Mouse (Mus musculus) heart, postnatal 36 days (tissue): ENCODE data around the gene Slc12a8. TPM values are rescaled to one million over a fixed set of nuclear protein-coding genes. Genes with fewer than 3 reads are reported as not detected.

Experiments
- DNase-seq, 2 experiments: peaks; one replicate each; pipeline ENCODE4 v3.0.0; 2021 to 2022
- intact Hi-C: fragments of 180-260 bp; cut with DNase I; formaldehyde crosslinking; loops from one replicate; pipeline ENCODE4 v1.15.1; 2025
- total RNA-seq, 2 experiments: library from RNA; stranded (reverse); gene quantifications; 2 replicates each; pipeline ENCODE4 v1.2.3; 2021

Slc12a8 gene
- total RNA-seq, 2 experiments from 2014 or later: 0.43 to 0.44 TPM

DNA sequence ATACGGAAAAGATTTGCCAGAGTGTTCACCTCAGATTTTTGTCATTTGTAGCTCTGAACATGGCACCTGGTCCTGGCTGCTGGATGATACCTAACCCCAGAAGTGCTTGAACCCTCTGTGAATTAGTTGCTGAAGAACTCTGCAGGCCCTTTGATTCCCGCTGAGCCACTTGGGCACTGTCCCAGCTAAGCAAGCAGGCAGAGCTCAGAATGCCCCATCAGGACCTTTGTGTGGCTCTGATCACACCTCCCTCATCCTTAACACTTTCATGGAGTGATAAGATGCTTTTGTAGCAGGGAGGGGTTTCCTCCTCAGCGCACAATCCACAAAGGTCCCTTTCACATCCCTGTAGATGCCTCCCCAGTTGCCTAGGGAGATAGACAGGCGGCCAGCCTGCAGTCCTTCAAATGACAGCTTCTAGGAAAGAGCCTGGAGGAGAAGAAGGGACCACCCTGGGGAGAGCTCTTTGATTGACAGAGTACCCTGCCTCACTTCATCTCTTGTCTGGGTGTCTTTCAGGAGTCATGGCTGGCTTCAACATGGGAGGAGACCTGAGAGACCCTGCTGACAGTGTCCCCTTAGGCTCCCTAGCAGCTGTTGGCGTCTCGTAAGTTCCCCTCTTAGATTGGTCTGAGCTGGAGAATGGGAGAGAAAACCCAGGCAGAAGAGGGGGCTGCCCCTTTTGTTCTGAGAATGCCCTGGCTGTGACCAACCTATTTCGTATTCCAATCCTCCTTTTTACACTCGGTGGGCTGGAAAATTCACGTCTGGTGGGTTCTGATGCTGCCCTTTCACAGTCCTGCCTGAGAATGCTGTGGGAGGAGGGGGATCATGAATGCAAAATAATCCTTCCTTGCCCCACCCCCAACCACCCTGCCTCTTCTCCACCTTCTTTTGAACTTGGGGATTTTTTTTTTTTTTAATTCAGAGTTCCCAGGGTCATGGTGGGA lies 88.8 kb downstream of the Slc12a8 start:
- intact Hi-C loops: no loop called here
- no peak for DNase-seq

DNA sequence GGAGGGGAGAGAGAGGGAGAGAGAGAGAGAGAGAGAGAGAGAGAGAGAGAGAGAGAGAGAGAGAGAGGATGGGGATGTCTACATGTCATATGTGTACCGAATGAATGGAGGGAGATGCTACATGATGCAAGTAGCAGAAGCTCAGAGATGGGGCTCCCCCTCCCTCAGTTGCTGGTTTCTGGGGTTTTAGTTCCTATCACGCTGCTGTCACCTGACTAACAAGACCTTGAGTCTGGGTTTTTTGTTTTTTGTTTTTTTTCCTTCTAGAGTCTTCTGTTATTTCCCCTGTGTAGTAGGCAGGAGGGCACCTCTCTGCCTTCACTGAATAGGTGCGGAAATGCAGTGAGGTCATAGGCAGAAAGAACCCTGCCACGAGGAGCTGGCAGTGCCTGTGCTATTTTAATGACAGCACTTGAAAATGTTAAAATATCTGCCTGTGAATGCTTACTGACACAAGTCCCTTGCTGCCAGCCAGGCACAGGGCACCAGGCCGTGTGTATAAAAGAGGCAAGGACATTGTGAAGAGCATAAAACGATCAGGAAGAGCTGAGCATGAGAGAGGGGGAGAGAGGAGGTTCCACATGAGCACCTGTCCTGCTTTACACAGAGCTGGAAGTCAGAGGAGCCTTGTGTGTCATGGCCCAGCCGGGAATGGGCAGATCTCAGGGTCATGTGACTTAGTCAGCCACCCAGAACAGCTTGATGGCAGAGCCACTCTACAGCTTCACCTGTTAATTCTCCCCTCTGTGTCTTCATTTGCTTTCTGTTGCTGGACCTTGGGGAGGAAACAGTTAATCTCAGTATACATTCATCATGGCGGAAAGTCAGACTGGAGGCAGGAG lies 89.8 kb downstream of the Slc12a8 start:
- intact Hi-C loops: no loop called here
- peak in 1 of 2 experiments; percentile 25 for DNase-seq

DNA sequence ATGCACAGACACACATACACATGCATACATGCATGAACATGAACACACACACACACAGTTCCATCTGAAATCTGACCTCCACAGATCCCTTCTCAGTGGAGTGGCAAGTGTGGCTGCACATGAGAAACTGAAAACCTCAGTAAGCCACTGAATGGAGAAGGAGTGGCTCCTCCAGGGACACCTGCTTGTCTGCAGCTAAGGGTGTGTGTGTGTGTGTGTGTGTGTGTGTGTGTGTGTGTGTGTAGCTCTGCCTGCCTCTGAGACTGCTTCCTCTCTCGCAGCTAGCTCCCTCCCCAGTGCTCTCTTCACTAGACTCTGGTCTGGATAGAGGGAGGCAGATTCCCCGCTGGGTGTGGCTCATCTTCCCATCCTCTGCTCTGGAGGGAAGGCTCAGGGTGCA lies 92.4 kb downstream of the Slc12a8 start:
- intact Hi-C loops: no loop called here
- no peak for DNase-seq

DNA sequence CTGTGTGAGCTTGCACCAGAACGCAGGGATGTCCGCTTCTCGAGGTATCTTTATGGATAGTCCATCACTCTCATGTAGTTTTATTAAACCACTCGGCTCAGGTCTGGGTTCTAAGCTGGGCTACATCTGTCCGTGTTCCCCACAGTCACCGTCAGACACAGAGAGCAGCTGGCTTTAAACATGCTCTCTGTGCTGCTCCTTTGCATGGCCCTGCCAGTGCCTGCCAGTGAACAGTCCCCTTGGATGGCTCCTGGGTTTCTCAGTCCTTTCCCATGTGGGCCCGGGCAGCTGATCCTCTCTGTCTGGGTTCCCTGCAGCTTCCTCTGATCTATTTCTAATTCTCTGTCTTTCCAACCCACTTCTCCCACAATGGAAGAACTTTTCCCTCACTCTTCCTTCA lies 93.3 kb downstream of the Slc12a8 start:
- intact Hi-C loops: no loop called here
- DNase-seq: no peak

DNA sequence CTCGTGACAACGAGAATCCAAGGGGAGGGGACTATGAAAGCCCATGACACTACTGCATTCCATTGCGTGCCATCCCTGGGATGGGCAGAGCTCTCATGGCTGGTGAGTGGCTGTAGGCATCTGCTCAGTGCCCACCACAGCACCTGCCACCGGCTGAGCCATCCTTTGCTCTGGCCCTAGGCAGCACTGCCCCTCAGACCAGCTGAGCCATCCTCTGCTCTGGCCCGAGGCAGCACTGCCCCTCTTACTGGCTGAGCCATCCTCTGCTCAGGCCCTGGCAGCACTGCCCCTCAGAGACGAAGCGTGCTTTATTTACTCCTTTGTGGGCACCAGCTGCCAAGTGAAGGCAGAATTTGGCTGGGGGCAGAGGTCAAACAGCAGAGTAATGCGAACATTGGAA lies 94.2 kb downstream of the Slc12a8 start:
- no peak for DNase-seq

DNA sequence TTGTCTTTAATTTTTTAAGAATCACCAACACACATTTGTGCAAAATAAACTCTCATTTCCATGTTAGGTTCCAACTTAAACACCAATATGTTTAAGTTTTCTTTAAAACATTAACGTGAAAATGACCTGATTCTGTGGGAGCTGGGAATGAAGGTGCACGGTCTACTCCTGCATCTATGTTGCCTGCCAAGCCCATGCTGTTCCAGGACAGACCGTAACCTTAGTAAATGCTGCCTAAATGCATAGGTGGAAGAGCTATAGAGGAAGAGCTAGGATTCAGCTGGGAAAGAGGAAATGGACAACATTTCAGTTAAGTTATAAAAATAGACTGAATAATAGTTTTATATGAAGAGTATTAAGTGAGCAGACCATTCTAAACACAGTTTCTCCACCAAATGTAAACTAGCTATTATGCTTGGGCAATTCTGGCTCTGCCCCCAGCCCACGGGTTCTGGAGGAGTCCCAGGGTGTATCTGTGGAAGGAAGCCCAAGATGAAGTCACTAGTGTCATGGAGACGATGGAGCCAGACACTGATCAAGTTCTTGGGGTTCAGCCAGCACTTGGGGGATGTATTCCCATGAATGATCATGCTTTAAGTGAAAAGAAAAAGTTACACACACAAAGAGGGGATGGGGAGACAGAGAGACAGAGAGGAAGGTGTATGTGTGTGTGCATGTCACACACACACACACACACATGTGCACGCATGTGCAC lies 95.1 kb downstream of the Slc12a8 start:
- intact Hi-C loops: no loop called here
- peak; percentile 58 to 70 for DNase-seq

More for the DNA sequence above, 94.2 kb downstream of the Slc12a8 start:
- intact Hi-C loops: no loop called here

DNA sequence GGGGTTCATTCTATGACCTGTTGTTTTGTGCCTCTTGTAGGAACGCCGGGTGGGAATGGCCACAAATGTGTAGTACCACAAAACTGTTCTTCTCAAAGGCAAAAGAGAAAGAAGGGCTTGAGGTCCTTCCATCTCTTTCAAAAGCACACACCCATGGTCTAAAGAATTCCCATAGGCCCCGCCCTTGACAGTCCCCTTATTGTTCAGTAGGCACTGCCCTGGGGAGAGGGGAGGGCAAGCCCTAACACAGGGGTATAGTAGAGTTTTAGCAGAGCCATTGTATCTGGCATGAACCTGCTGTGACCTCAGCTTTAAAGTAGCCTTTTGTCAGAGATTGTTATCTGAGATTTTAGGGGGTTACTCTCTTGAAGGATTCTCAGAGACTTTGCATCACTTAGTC lies 98.9 kb downstream of the Slc12a8 start:
- intact Hi-C loops: no loop called here
- DNase-seq: no peak

DNA sequence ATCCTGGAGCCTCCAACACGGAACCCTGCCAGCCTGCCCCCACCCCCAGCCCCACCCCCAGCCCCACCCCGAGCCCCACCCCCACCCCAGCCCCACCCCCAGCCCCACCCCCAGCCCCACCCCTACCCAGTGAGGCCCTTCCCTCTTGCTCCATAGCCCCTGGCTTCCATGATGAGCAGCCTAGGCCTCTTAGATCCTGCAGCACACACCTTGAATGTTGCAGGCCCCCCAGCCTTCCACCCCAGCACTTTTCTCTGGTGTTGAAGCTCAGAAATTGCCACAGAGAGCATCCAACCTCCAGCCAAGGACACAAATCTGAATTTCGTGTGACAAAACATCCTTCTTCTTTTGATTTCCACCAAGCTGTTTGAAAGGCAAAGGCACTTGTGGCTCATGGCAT lies 104.7 kb downstream of the Slc12a8 start:
- intact Hi-C loops: no loop called here
- no peak for DNase-seq

DNA sequence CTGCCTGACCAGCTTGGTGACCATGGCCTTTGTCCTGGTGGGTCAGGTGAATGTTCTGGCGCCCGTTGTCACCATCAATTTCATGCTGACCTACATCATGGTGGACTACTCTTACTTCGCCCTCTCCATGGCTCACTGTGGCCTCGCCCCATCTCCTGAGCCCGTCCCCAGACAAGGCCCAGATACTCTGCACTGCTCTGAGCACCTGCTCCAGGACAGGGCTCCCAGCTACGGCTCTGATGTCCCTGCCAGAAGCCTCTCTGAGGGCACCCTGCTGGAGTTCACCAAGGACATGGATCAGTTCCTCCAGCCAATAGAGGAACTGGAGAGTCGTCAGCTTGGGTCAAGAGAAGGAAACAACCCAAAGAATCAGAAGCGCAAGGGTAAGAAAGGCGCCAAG lies 107.5 kb downstream of the Slc12a8 start:
- DNase-seq: no peak
- intact Hi-C loops: no loop called here

DNA sequence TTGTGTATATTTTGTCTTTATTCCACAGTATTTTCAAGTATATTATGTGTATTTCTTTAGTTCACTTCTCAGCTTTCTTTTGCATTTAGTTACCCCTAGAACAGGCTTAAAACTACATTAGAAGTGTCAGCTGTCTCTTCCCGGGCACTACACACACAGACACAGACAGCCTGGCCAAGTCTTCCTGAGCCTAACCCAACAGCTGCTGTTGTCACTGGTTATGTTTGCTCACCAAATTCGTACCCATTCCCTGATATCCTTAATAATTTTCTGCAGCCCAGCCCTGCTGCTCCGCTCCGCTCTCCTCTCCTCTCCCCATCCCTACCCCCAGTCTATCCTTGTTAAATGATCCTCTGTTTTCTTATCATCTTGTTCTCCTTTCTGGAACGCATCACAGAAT lies 112.4 kb downstream of the Slc12a8 start:
- no peak for DNase-seq
- intact Hi-C loops: no loop called here

DNA sequence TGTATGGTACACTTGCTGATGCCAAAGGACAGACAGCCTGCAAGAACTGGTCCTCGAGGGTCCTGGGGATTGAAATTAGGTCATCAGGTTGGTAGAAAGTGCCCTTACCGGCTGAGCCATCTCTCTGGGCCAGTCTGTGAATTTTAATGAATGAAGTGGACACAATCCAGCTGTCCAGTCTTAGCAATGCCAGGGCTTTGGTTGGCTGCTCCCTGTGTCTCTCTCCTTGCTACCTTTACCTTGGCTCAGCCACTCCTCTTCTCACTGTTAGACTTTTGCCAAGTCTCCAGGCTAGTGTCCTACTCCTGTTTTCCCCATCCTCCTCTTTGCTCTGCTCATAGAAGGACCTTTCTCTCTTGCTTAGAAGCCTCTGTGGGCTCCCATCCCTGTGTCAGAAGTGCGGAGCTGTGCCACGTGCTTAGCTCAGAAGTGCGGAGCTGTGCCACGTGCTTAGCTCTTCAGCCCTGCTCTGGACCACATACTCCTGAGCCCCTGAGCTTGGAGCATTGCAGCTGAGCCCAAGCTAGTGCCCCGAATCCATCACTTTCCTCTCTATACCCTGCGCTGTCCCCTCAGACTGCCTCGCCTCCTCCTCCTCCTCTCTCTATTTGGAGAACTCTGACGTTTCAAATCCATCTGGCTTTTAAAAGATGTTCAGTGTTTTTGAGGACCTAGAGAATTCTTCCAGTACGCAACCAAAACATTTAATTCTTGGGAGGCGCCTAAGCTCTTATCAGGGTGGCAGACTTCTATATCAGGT lies 118.9 kb downstream of the Slc12a8 start:
- intact Hi-C loops: no loop called here
- DNase-seq: no peak

DNA sequence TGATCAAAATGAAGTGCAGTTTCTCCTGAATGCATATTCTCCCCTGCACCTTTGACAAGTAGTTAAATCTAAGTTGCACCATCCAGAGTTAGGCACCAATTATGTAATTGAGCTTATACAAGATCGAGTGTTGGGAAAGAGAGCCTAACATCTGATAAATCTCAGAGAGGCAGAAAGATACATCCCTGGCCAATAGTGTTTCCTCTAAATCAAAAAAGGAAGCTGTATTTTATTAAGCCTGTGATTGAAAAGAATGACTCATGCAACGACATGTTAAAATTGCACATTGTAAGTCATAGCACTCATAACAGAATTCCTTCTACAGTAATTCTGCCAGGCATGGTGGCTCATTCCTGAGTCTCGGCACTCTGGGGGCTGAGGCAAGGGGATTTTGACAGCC lies 124.7 kb downstream of the Slc12a8 start:
- intact Hi-C loops: no loop called here
- no peak for DNase-seq

DNA sequence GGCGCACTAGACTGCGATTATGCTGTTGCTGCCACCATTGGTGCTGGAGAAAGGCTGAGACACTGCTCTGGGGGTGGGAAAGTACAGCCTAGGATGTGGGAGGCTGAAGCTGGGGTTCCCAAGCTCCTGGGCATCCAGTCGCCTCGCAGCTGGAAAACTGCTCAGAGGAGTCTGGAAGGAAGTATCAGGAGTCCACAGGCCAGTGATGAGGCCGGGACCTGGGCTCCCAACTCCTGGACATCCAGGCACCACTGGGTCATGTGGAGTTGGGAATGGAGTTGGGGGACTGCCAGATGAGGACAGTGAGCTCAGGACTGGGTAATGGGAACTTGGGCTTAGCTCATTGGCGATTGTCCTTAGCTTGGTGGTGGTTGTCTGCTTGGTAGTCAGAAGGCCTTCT lies 136.0 kb downstream of the Slc12a8 start:
- no peak for DNase-seq
- intact Hi-C loops: no loop called here

DNA sequence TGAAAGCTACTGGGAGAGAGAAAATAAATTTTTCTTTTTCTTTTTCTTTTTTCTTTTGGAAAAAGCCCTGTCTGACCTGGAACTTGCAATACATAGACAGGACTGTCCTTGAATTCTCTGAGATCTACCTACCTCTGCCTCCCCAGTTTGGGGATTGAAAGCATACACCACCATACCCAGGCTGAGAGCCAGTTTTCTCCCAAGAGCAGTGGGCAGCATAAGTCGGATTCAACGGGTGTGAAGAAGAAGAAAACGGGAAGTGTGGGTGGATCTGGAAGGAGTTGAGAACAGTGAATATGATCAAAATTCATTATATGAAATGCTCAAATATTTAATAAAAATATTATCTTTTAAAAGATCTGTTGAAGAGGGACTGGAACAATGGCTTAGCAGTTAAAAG lies 138.3 kb downstream of the Slc12a8 start:
- no peak for DNase-seq
- intact Hi-C loops: no loop called here

DNA sequence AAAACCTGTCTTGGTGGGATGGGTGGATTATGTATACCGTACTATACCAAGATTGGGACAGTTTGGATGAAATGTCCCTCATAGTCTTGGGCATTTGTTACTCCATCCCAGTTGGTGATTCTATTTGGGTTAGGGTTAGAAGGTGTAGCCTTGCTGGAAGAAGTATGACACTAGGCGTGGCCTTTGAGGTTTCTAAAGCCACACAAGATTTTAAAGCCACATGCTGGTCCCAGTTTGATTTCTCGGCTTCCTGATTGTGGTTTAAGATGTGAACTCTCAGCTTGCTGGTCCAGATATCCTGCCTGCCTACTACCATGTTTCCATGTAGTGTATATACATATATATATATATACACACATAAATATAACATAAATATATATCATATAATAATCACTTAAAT lies 140.1 kb downstream of the Slc12a8 start:
- no peak for DNase-seq
- intact Hi-C loops: no loop called here

DNA sequence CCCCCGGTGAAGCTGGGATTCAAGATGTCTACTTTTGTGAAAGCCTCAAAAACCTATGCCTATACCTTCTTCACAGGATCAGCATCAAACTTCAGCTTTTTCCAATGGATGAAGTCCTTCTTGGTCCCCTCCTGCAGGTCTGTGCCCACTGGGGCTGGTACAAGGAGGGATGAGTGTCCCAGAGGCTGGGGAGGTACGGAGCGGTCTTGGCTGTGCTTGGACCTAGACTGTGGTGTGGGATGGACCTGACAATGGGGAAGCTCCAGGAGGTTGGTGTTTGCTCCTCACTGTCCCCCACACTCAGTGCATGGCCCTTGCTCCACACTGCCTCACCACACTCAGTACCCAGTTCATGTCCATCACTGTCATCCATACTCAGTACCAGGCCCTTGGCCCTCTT lies 141.0 kb downstream of the Slc12a8 start:
- intact Hi-C loops: no loop called here
- DNase-seq: no peak

DNA sequence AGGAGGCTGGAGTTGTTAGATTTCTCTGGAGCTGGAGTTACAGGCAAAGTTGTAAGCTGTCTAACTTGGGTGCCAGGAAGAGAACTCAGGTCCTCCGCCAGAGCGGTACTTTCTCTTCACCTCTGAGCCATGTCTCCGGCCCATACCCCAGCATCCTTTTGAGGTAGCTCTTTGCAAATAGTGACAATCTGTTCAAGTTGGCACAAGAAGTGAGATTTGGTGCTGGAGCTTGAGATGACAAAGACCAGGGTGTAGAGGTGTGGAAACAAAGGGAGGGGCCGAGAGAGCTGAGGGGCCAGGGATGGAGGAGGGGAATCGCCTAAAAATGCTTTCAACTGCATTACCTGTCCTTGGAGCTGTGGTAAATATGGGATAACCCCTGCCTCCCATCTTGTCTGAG lies 142.4 kb downstream of the Slc12a8 start:
- no peak for DNase-seq
- intact Hi-C loops: no loop called here

DNA sequence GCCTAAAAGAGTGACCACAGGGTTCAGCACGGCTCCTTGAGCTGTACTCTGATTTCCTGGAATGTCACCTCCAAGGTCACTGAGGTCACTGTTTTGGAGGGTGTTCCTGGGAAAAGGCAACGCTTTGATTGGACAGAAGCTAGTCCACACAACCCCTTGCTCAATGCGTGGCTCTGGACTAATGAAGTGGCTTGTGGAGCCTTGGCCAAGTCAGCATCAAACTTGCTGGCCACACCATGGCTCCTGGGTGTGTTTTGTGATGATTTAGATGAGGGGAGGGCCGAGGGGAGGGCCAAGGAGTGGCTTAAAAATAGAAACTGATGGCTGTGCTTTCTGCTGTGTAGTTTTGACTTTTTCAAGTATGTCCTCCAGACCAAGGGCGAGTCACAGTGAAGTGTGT lies 143.0 kb downstream of the Slc12a8 start:
- peak; percentile 49 to 56 for DNase-seq
- intact Hi-C loops: no loop called here

DNA sequence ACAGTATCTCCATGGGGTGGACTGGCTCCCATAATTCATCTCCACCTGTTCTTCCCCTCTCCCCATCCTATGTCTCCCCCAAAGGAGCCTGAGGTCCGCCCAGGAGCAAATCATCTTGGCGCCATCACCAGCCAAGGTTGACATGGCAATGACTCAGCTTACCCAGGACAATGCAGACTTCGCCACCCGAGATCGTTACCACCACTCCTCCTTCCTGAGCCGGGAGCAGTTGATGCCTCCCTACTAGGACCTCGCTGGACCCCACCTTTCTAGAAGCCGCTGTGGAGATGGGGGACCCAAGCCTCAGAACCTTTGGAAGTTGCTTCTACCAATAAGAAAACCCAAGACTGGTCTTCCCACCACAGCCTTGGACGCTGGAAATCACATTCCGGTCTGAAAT lies 145.7 kb downstream of the Slc12a8 start:
- intact Hi-C loops: no loop called here
- DNase-seq: no peak

DNA sequence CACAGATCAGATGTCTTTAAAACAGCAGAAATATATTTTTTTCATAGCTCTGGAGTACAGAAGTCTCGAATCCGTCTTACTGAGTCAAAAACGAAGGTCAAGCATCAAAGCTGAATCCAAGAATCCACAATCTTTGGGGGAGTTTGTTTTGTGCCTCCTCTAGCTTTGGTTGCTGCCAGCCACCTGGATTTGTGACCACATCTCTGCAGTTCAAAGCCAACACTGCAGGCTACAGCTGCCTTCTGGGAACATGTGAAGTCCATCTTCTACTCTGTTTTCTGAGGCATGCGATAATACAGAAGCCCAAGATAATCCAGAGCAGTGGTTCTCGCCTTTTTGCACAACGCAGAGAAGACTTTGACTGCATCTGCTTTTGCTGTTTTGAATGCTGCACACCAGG lies 149.1 kb downstream of the Slc12a8 start:
- intact Hi-C loops: no loop called here
- no peak for DNase-seq
